Mouse (Mus musculus): ENCODE measurements around the gene Scn8a. TPM values are rescaled to one million over a fixed set of nuclear protein-coding genes. Genes with fewer than 3 reads are reported as not detected.

The Scn8a gene
- polyA plus RNA-seq, 1 experiment = not detected

DNA sequence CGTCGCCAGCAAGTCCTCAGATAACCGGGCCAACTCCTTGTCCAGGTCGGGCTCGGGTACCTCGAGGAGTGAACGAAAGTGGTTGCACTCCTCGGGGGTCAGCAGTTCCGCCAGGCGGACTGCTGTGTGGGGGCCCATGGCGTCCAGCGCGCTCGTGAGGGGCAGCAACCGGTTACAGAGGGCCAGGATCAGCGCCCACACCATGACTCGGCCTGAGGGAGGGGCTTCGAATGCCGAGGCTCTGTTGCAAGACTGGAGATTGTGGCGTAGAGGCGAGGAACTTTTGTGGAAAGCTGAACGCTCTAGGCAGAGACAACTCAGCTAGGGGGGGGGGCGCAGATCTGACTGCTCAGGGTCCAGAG, 177.5 kb downstream of the Scn8a start, which contains the start of gene Gm47841:
TSS of gene Gm47841 (minus strand) at position 204 of the 362 bp plus-strand sequence.
- Histone ChIP-seq H3K79me2 (ENCODE audit: control insufficient read depth, insufficient read depth) (no peaks in the 10 kb centered on the region), H3ac (ENCODE audit: control insufficient read depth, insufficient read length) (no peak within 1 kb of the TSS), H3K4me3 (no peak within 1 kb of the TSS), H3K4me2 (ENCODE audit: low read depth) (no peak within 1 kb of the TSS), H3K36me3 (ENCODE audit: control insufficient read depth, insufficient read depth) (no peaks in the 10 kb centered on the region), H3K27me3 (ENCODE audit: control insufficient read depth, insufficient read depth, insufficient read length) (peaks cover 81% of the 10 kb centered on the region)
- TF ChIP-seq SRF (IDR thresholded peaks at IDR 0.05; ENCODE audit: control insufficient read depth, insufficient read length, low read depth) (no peak), POLR2AphosphoS2 (IDR thresholded peaks at IDR 0.05; ENCODE audit: insufficient read length, low read depth) (no peak), USF1 (IDR thresholded peaks at IDR 0.05; ENCODE audit: low read depth) (no peak), POLR2A (IDR thresholded peaks at IDR 0.05; ENCODE audit: insufficient read length, low read depth) (no peak), CEBPB (IDR thresholded peaks at IDR 0.05; ENCODE audit: insufficient read depth, poor library complexity, severe bottlenecking) (no peak), E2F4 (IDR thresholded peaks at IDR 0.05; ENCODE audit: insufficient read depth) (no peak)

DNA sequence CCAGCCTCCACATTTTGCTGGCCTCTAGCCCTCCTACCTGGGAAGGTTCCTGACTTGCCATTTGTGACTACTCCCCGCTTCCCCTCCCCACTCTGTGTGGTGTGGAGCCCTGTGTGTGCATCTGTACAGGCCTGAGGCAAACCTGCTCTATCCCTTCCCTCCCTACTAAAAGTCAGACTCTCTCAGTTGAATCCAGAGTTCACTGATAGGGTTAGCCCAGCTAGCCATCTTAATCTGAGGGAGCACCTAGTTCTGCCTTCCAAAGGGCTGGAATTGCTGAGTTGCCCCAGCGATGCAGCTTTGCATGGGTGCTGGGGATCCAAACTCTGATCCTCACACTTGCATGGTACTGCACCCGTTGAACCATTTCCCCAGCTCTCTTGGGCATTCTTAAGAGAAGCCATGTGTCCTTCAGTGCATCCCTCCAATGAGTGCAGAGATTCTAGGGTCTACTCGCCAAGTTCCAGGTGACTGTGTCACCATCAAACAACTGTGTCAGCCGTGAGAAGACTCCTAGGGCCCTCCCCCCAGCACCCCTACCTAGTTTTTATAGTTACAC, 178.8 kb downstream of the Scn8a start:
- H3K4me2 ChIP-seq (ENCODE audit: low read depth) = no peak overlapping the region
- peaks cover 72% of the 10 kb centered on the region for H3K27me3 ChIP-seq (ENCODE audit: control insufficient read depth, insufficient read depth, insufficient read length)
- TF ChIP-seq POLR2AphosphoS2 (IDR thresholded peaks at IDR 0.05; ENCODE audit: insufficient read length, low read depth) (no peak), MYOG (IDR thresholded peaks at IDR 0.05; ENCODE audit: control insufficient read depth in 1 of 3, insufficient read depth in 1 of 3, insufficient read length in 2 of 3, low read depth in 2 of 3) (no peak), TCF3 (IDR thresholded peaks at IDR 0.05; ENCODE audit: insufficient read length, low read depth) (no peak), USF1 (IDR thresholded peaks at IDR 0.05; ENCODE audit: low read depth) (no peak), E2F4 (IDR thresholded peaks at IDR 0.05; ENCODE audit: insufficient read depth) (no peak), TCF12 (IDR thresholded peaks at IDR 0.05; ENCODE audit: insufficient read depth, poor library complexity, severe bottlenecking) (no peak), POLR2A (IDR thresholded peaks at IDR 0.05; ENCODE audit: insufficient read length, low read depth) (no peak)
- no peak overlapping the region for H3ac ChIP-seq (ENCODE audit: control insufficient read depth, insufficient read length)
- H3K36me3 ChIP-seq (ENCODE audit: control insufficient read depth, insufficient read depth) = no peaks in the 10 kb centered on the region
- no peak overlapping the region for H3K4me3 ChIP-seq
- H3K79me2 ChIP-seq (ENCODE audit: control insufficient read depth, insufficient read depth) = no peaks in the 10 kb centered on the region

DNA sequence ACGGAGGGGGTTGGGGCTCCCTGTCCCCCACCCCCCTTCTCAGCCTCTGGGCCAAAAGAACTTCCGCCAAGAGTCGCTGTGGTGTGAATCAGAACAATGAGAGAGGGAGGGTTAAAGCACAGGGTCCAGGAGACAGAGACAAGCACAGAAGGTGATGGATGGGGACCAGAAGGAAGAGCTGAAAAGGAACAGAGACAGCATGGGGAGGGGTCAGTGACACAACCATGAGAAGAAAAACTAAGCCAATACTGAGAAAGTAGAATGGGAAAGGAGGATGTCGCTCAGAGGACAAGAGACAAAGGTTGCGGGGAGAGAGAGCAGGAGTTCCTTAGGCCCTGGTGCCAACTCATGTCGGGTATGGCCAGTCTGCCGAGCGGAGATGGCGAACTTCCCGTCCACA, 182.2 kb downstream of the Scn8a start:
- Histone ChIP-seq H3K79me2 (ENCODE audit: control insufficient read depth, insufficient read depth) (no peaks in the 10 kb centered on the region), H3K27me3 (ENCODE audit: control insufficient read depth, insufficient read depth, insufficient read length) (peaks cover 49% of the 10 kb centered on the region), H3ac (ENCODE audit: control insufficient read depth, insufficient read length) (no peak overlapping the region), H3K4me2 (ENCODE audit: low read depth) (no peak overlapping the region), H3K36me3 (ENCODE audit: control insufficient read depth, insufficient read depth) (no peaks in the 10 kb centered on the region), H3K4me3 (no peak overlapping the region)
- TF ChIP-seq MYOG (IDR thresholded peaks at IDR 0.05; ENCODE audit: control insufficient read depth in 1 of 3, insufficient read depth in 1 of 3, insufficient read length in 2 of 3, low read depth in 2 of 3) (no peak), CEBPB (IDR thresholded peaks at IDR 0.05; ENCODE audit: insufficient read depth, poor library complexity, severe bottlenecking) (no peak), REST (IDR thresholded peaks at IDR 0.05; ENCODE audit: insufficient read depth, insufficient read length) (no peak)

DNA sequence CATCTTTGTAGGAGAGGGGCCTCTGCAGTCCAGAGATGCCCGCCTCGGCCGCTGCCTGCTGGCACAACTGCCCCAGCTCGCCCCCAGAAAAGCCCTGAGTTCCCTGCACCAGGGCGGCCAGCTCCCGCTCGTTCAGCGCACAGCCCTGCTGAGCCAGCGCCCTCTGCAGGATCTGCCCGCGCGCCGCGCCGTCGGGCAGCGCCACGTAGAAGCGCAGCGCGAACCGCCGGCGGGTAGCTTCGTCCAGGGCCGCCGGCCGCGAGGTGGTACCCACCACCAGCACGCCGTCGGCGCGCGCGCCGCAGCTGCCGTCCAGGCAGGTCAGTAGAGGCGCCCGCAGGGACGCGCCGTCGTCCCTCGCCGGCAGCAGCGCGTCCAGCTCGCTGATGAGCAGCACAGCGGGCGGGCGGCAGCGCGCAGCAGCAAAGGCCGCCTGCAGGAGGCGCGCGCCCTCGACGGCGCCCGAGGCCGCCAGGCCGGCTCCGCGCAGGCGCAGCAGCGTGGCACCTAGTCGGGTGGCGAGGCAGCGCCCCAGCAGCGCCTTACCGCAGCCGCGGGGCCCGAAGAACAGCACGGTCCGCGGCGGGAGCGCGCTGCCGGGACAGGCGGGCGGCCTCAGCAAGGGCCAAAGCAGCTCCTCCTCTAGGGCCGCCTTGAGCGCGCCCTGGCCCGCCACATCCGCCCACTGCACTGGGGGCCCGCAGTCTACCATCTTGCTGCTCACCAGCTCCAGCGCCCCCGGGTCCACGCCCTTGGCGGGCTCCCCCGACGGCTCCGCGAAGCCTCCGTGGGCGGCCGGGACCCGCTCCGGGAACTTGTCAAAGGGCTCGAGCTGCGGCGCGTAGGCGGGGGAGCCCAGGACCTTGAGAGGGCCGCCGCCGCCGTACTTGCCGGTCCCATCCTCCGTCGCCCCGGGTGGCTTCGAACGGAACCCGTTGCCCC, 183.2 kb downstream of the Scn8a start:
- Histone ChIP-seq H3K36me3 (ENCODE audit: control insufficient read depth, insufficient read depth) (no peaks in the 10 kb centered on the region), H3K79me2 (ENCODE audit: control insufficient read depth, insufficient read depth) (no peaks in the 10 kb centered on the region), H3K27me3 (ENCODE audit: control insufficient read depth, insufficient read depth, insufficient read length) (peaks cover 49% of the 10 kb centered on the region), H3K4me2 (ENCODE audit: low read depth) (no peak overlapping the region), H3ac (ENCODE audit: control insufficient read depth, insufficient read length) (no peak overlapping the region), H3K4me3 (no peak overlapping the region)
- TF ChIP-seq POLR2AphosphoS2 (IDR thresholded peaks at IDR 0.05; ENCODE audit: insufficient read length, low read depth) (no peak), REST (IDR thresholded peaks at IDR 0.05; ENCODE audit: insufficient read depth, insufficient read length) (no peak), TCF3 (IDR thresholded peaks at IDR 0.05; ENCODE audit: insufficient read length, low read depth) (no peak), CEBPB (IDR thresholded peaks at IDR 0.05; ENCODE audit: insufficient read depth, poor library complexity, severe bottlenecking) (no peak), E2F4 (IDR thresholded peaks at IDR 0.05; ENCODE audit: insufficient read depth) (no peak), MYOD1 (IDR thresholded peaks at IDR 0.05; ENCODE audit: control insufficient read depth in 1 of 3, insufficient read length in 2 of 3, low read depth in 2 of 3) (no peak), POLR2A (IDR thresholded peaks at IDR 0.05; ENCODE audit: insufficient read length, low read depth) (no peak), USF1 (IDR thresholded peaks at IDR 0.05; ENCODE audit: low read depth) (no peak)

DNA sequence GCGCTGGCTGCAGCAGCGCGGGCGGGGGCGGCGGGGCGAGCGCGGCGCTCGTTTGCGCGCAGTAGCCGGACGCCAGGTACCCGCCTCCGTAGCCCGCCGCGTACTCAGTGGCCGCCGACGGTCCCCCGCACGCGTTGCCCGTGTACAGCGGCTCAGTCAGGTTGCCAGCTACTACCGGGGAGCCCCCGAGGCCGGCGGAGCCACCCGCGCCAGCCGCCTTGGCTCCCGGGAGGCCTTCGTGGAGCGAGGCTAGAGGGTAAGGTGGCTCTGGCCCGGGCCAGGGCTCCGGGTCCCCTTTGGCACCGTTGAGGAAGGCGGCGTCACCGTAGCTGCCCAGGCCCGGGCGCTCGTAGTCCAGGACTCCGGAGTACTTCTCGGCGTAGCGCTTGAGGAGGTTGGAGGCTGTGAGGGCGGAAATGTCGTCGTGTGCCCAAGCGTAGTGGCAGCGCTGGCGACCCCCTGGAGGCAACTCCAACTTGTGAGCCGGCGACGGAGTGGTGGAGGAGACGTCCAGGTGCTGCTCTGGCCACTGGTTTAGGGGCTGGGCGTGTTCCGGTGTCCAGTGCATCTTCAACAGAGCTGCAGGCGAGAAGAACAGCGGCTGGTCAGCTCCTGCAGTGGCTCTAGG, 184.3 kb downstream of the Scn8a start:
- H3K27me3 ChIP-seq (ENCODE audit: control insufficient read depth, insufficient read depth, insufficient read length) = peaks cover 47% of the 10 kb centered on the region
- H3K4me3 ChIP-seq = no peak overlapping the region
- no peaks in the 10 kb centered on the region for H3K79me2 ChIP-seq (ENCODE audit: control insufficient read depth, insufficient read depth)
- H3K4me2 ChIP-seq (ENCODE audit: low read depth) = no peak overlapping the region
- no peak overlapping the region for H3ac ChIP-seq (ENCODE audit: control insufficient read depth, insufficient read length)
- TF ChIP-seq TCF3 (IDR thresholded peaks at IDR 0.05; ENCODE audit: insufficient read length, low read depth) = no peak
- TF ChIP-seq MYOG (IDR thresholded peaks at IDR 0.05; ENCODE audit: control insufficient read depth in 1 of 3, insufficient read depth in 1 of 3, insufficient read length in 2 of 3, low read depth in 2 of 3) = no peak
- no peak for TF ChIP-seq TCF12 (IDR thresholded peaks at IDR 0.05; ENCODE audit: insufficient read depth, poor library complexity, severe bottlenecking)
- no peak for TF ChIP-seq CEBPB (IDR thresholded peaks at IDR 0.05; ENCODE audit: insufficient read depth, poor library complexity, severe bottlenecking)
- no peak for TF ChIP-seq SRF (IDR thresholded peaks at IDR 0.05; ENCODE audit: control insufficient read depth, insufficient read length, low read depth)
- TF ChIP-seq POLR2A (IDR thresholded peaks at IDR 0.05; ENCODE audit: insufficient read length, low read depth) = no peak
- no peak for TF ChIP-seq POLR2AphosphoS2 (IDR thresholded peaks at IDR 0.05; ENCODE audit: insufficient read length, low read depth)
- TF ChIP-seq MYOD1 (IDR thresholded peaks at IDR 0.05; ENCODE audit: control insufficient read depth in 1 of 3, insufficient read length in 2 of 3, low read depth in 2 of 3) = no peak
- no peak for TF ChIP-seq USF1 (IDR thresholded peaks at IDR 0.05; ENCODE audit: low read depth)
- no peak for TF ChIP-seq MAX (IDR thresholded peaks at IDR 0.05; ENCODE audit: low read depth)
- no peak for TF ChIP-seq E2F4 (IDR thresholded peaks at IDR 0.05; ENCODE audit: insufficient read depth)
- no peak for TF ChIP-seq REST (IDR thresholded peaks at IDR 0.05; ENCODE audit: insufficient read depth, insufficient read length)
- no peaks in the 10 kb centered on the region for H3K36me3 ChIP-seq (ENCODE audit: control insufficient read depth, insufficient read depth)
